In the genomic region with DNA sequence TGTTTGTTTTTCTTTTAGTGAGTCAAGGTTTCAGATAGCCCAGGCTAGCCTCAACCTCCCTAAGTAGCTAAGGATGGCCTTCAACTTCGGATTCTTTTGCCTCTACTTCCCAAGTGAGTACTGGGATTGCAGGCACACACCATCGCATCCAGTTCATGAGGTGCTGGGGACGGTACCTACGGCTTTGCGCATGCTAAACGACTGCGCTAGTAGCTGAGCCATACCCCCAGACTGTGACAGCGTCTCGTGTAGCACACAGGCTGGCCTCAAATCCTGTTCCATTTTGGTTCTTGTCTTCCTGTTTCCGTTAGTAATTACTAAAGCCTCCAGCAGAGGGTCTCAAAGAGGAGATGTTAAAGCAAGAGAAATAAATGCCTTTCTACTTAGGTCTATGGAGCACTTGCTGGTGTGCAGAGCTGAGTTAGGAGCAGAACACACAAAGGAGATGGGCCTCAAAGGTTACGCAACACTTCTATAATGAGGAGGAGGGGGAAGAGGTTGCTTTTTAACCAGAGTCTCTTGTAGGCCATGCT, we compare ENCODE assay signal across 14 mouse cellular contexts.
A peak's percentile ranks its signal among the peaks of the same experiment; 100 is the strongest.
DNase-seq lines count a peak whose midpoint lies in the region; ATAC-seq and TF ChIP-seq lines count a peak whose summit lies in the region.
"Had no signal": no experiment of that assay in that cellular context is flagged by ENCODE, and none has a peak within 500 bp of the region (broad histone marks: within the 10 kb centered on the region; RNA-seq: fewer than 3 reads in every experiment).

No protein-coding gene starts in this region.

- TF ChIP-seq POLR2A in heart, adult 2 months (IDR thresholded peaks at IDR 0.05; ENCODE audit: insufficient read depth, low read depth, low read length) = no peak

- H3K9ac ChIP-seq in heart, adult 2 months (ENCODE audit: low read depth, low read length) = no peak overlapping the region
- H3K9ac ChIP-seq in heart, embryonic 11.5 days (ENCODE audit: low read depth, low read length) = no peak overlapping the region
- no peak overlapping the region for H3K9ac ChIP-seq in midbrain, embryonic 12.5 days (replicated peaks)
- H3K9ac ChIP-seq in midbrain, embryonic 11.5 days (ENCODE audit: low read length) = no peak overlapping the region
- no peak overlapping the region for H3K9ac ChIP-seq in forebrain, embryonic 15.5 days (replicated peaks)
- H3K9ac ChIP-seq: liver, embryonic 14.5 days; stomach, embryonic 15.5 days had no signal

- WGBS in heart, adult 2 months = 82% methylated on average over 11 of the region's 11 CpGs
- 68% methylated on average over 11 of the region's 11 CpGs for WGBS in heart, embryonic 11.5 days (ENCODE audit: insufficient replicate concordance)
- WGBS in midbrain, embryonic 12.5 days = 66% methylated on average over 11 of the region's 11 CpGs
- WGBS in midbrain, embryonic 11.5 days = 69% methylated on average over 11 of the region's 11 CpGs
- WGBS in forebrain, embryonic 15.5 days = 43% methylated on average over 11 of the region's 11 CpGs

- no peaks in the 10 kb centered on the region for H3K4me1 ChIP-seq in heart, adult 2 months (ENCODE audit: control insufficient read depth, insufficient read depth, low read length)
- no peaks in the 10 kb centered on the region for H3K4me1 ChIP-seq in heart, embryonic 11.5 days (ENCODE audit: control insufficient read depth, insufficient read depth, low read length)
- peaks cover 30% of the 10 kb centered on the region for H3K4me1 ChIP-seq in midbrain, embryonic 12.5 days
- peaks cover 14% of the 10 kb centered on the region for H3K4me1 ChIP-seq in midbrain, embryonic 11.5 days (ENCODE audit: control insufficient read depth, insufficient read depth, low read length)
- peaks cover 32% of the 10 kb centered on the region for H3K4me1 ChIP-seq in forebrain, embryonic 15.5 days

- no peaks in the 10 kb centered on the region for H3K36me3 ChIP-seq in heart, adult 2 months (ENCODE audit: control insufficient read depth, insufficient read depth, low read length)
- no peaks in the 10 kb centered on the region for H3K36me3 ChIP-seq in heart, embryonic 11.5 days (ENCODE audit: control insufficient read depth, insufficient read depth, low read length)
- no peaks in the 10 kb centered on the region for H3K36me3 ChIP-seq in midbrain, embryonic 12.5 days
- H3K36me3 ChIP-seq in midbrain, embryonic 11.5 days (ENCODE audit: control insufficient read depth, insufficient read depth, low read length) = no peaks in the 10 kb centered on the region
- no peaks in the 10 kb centered on the region for H3K36me3 ChIP-seq in forebrain, embryonic 15.5 days
- H3K36me3 ChIP-seq: stomach, embryonic 15.5 days had no signal

- no peaks in the 10 kb centered on the region for H3K79me2 ChIP-seq in heart, adult 2 months (replicated peaks; ENCODE audit: control insufficient read depth, insufficient read depth, low read length)

- no peak for DNase-seq in heart, adult 2 months
- no peak for DNase-seq in midbrain, embryonic 11.5 days (ENCODE audit: low spot score, missing footprints)
- peak; percentile 37 for DNase-seq in retina, embryonic 14.5 days (ENCODE audit: low spot score)
- no peak for DNase-seq in frontal cortex, adult 2 months (ENCODE audit: extremely low spot score in 1 of 2, low spot score in 1 of 2)
- no peak for DNase-seq in gastrocnemius, postnatal 10 days
- DNase-seq: adrenal gland, postnatal 14 days; heart, adult 18-20 months; kidney, postnatal 4 days; right cerebral cortex, postnatal 4 days had no signal

- TF ChIP-seq EP300 in heart, adult 2 months (IDR thresholded peaks at IDR 0.05; ENCODE audit: insufficient read depth, low read depth, low read length) = no peak

- no peak overlapping the region for H3K4me3 ChIP-seq in heart, adult 2 months
- no peak overlapping the region for H3K4me3 ChIP-seq in heart, embryonic 11.5 days (ENCODE audit: low read depth, low read length)
- H3K4me3 ChIP-seq in midbrain, embryonic 12.5 days = no peak overlapping the region
- H3K4me3 ChIP-seq in midbrain, embryonic 11.5 days (ENCODE audit: low read depth, low read length) = no peak overlapping the region
- no peak overlapping the region for H3K4me3 ChIP-seq in forebrain, embryonic 15.5 days
- H3K4me3 ChIP-seq: stomach, embryonic 15.5 days had no signal

- no peaks in the 10 kb centered on the region for H3K27me3 ChIP-seq in heart, adult 2 months (ENCODE audit: control insufficient read depth, insufficient read depth, low read length)
- H3K27me3 ChIP-seq in heart, embryonic 11.5 days (ENCODE audit: control insufficient read depth, insufficient read depth, low read length) = 0 out of 2 replicates have a peak, but pooled peaks cover 3% of the 10 kb centered on the region
- H3K27me3 ChIP-seq in midbrain, embryonic 12.5 days = peaks cover 43% of the 10 kb centered on the region
- peaks cover 3% of the 10 kb centered on the region; the same call in 1 of the 2 replicates for H3K27me3 ChIP-seq in midbrain, embryonic 11.5 days (ENCODE audit: control insufficient read depth, insufficient read depth, low read length)
- H3K27me3 ChIP-seq in forebrain, embryonic 15.5 days = no peaks in the 10 kb centered on the region
- H3K27me3 ChIP-seq: stomach, embryonic 15.5 days had no signal

- H3K9me3 ChIP-seq in heart, embryonic 11.5 days (replicated peaks; ENCODE audit: control insufficient read depth, low read length) = no peaks in the 10 kb centered on the region
- no peaks in the 10 kb centered on the region for H3K9me3 ChIP-seq in midbrain, embryonic 12.5 days
- no peaks in the 10 kb centered on the region for H3K9me3 ChIP-seq in midbrain, embryonic 11.5 days (ENCODE audit: control insufficient read depth, low read length)
- no peaks in the 10 kb centered on the region for H3K9me3 ChIP-seq in forebrain, embryonic 15.5 days
- H3K9me3 ChIP-seq: stomach, embryonic 15.5 days had no signal

- intact Hi-C loops in heart, adult 2 months (cut with DNase I) = no loop called here

- no peak overlapping the region for H3K27ac ChIP-seq in heart, adult 2 months
- H3K27ac ChIP-seq in heart, embryonic 11.5 days (ENCODE audit: low read depth, low read length) = no peak overlapping the region
- peak overlapping the region; percentile 75 for H3K27ac ChIP-seq in midbrain, embryonic 12.5 days (replicated peaks)
- H3K27ac ChIP-seq in midbrain, embryonic 11.5 days (ENCODE audit: low read depth, low read length) = no peak overlapping the region
- H3K27ac ChIP-seq in forebrain, embryonic 15.5 days (replicated peaks) = peak overlapping the region; percentile 69
- H3K27ac ChIP-seq: liver, embryonic 14.5 days; stomach, embryonic 15.5 days had no signal

- no peak for ATAC-seq in heart, embryonic 11.5 days (replicated peaks; ENCODE audit: insufficient number of reproducible peaks, low FRiP score, low TSS enrichment)
- ATAC-seq in midbrain, embryonic 12.5 days (ENCODE audit: low FRiP score, low read depth) = peak; percentile 38; the same call in 1 of the 2 replicates
- no peak for ATAC-seq in midbrain, embryonic 11.5 days (ENCODE audit: low FRiP score)
- ATAC-seq in forebrain, embryonic 15.5 days (replicated peaks) = no peak; the same call in 1 of the 2 replicates

- no peak overlapping the region for H3K4me2 ChIP-seq in heart, embryonic 11.5 days
- no peak overlapping the region for H3K4me2 ChIP-seq in midbrain, embryonic 12.5 days (replicated peaks)
- no peak overlapping the region for H3K4me2 ChIP-seq in midbrain, embryonic 11.5 days
- H3K4me2 ChIP-seq in forebrain, embryonic 15.5 days (replicated peaks) = no peak overlapping the region
- H3K4me2 ChIP-seq: stomach, embryonic 15.5 days had no signal

- peak; percentile 28; the same call in 1 of the 2 replicates for TF ChIP-seq CTCF in heart, adult 2 months (IDR thresholded peaks at IDR 0.05)

Comparison
In these comparisons a context has a peak if more than half of its experiments do, and no peak if none do; other contexts are left out.
1. H3K27ac ChIP-seq: peak in midbrain, embryonic 12.5 days (single experiment) and forebrain, embryonic 15.5 days (single experiment); none in heart, adult 2 months (single experiment), heart, embryonic 11.5 days (single experiment) and midbrain, embryonic 11.5 days (single experiment).